Mouse (Mus musculus) MEL-GATA-1-ER (cell line): ENCODE results near the gene Gm21970.
A peak's percentile ranks its signal among the peaks of the same experiment; 100 is the strongest.

Experiments
- DNase-seq: peaks from one replicate; pipeline ENCODE4 v3.0.0-alpha.2; 2012; ENCODE audit warnings: low read depth; ENCODE audit errors: extremely low read depth

Gene Gm21970

DNA sequence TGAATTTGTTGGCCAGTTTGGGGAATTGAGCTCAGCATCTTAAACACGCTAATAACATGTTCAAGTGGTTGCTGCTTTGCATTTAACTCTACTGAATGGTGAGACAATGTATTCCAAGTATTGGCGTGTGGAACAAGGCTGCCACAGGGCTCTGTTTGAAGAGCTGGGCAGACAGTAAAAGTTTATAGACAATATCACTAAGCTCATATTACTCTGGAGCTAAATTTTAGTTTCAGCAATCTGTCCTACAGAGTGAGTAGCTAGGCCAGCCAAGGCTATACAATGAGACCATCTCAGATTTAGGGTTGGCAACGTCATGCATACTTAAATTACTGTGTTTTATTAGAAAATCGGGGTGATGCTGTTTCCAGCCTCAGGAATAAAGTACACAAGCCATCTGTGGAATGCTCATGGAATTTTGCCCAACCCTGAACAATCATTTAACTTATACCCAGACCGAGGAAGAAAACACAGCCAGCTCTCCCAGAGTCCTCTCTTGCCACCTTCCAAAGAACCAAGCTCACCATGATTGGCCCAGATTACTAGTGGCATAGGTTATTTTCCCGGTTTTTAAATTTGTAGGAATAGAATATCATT is 10.1 kb downstream of the Gm21970 start:
- no peak for DNase-seq

- no peak for DNase-seq
Observed at GRCm38 (mm10) chr16:91403784-91404183, 12.3 kb downstream of the Gm21970 start.

GRCm38 (mm10) chr16:91404187-91404586 is 12.7 kb downstream of the Gm21970 start:
- no peak for DNase-seq

- DNase-seq = no peak
Observed at GRCm38 (mm10) chr16:91404828-91405577, 13.5 kb downstream of the Gm21970 start.

GRCm38 (mm10) chr16:91405640-91406584 is 14.4 kb downstream of the Gm21970 start, which contains the start of gene Il10rb:
TSS of gene Il10rb (plus strand) at chr16:91406164.
- no peak for DNase-seq

- no peak for DNase-seq
Observed at GRCm38 (mm10) chr16:91406585-91407220, 15.2 kb downstream of the Gm21970 start.

GRCm38 (mm10) chr16:91413102-91413844 is 21.8 kb downstream of the Gm21970 start:
- no peak for DNase-seq

DNA sequence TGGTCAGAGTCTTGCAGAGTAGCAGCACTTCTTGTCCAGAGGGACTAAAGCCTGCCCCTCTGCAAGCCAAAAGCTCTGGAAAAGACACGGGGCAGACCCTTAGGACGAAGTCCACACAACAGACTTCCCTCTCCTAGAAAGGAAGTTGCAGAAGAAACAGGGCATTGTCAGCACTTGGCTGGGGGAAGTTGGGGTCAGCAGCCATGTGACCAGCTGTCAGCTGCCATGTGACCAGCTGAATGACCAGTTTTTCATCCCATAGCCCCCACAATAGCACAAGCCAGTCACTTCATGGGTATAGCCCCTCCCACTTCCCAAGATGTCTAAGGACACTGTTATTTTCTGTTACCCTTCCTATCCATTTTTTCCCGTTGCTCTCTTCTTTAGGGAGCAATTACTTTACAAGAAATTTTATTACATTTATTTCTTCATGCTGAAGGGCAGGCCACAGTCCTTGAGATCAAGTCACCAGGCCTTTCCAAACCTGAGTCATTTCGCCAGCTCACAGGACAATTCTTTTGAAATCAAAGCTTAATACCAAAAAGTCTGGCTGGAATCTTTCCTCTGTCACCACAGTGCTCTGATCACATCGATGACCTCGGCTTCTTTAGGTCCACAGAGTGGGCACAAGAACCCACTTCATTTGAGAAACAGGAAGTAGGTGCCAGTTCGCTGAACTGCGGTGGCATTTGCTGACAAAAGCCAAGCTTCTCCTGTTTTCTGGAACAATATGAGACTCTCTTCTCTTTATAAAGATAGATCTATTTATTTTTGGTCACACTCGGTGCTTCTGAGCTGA is 24.1 kb downstream of the Gm21970 start:
- no peak for DNase-seq

- DNase-seq = no peak
Observed at GRCm38 (mm10) chr16:91416357-91416756, 24.8 kb downstream of the Gm21970 start.

GRCm38 (mm10) chr16:91416938-91417337 is 25.4 kb downstream of the Gm21970 start:
- DNase-seq = no peak

GRCm38 (mm10) chr16:91418531-91418930 is 27.0 kb downstream of the Gm21970 start:
- DNase-seq = no peak

DNA sequence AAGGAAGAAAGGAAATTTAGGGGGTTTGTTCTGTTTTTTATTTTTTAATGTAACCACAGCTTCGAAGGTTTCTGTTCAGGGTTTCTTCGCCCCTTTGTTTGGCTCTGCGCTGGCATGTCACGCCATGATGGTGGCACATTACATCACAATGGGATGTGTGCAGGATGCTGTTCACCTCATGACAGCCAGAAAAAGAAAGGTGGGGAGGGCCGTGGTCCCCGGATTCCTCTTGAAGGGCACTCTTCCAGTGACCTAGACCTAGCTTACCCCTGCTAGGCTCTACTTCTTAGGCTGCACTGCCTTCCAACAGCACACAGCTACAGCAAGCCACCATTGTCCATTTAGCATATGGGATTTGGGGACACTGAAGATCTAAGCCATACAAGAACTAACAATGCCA is 34.3 kb downstream of the Gm21970 start:
- DNase-seq = no peak

GRCm38 (mm10) chr16:91426586-91426985 is 35.1 kb downstream of the Gm21970 start:
- DNase-seq = no peak

DNA sequence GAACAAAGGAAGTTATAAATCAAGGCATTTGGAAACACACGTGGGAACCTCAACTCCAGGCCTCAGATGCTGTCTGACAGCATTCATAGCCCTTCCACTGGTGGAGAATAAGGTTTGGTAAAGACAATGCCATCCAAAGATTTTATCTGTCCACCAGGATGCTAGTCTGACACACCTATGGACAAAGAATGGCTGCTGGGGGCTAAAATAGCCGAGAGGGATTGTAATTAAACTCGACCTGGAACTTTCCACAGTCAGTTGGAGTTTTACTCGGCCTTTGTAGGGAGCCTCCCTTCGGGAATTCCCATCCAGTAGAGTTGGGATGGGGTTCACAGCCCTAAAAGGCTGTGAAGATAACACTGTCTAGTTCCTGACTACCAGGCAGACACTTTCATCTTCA is 35.9 kb downstream of the Gm21970 start:
- DNase-seq = no peak

GRCm38 (mm10) chr16:91428259-91428865 is 36.8 kb downstream of the Gm21970 start:
- DNase-seq = no peak

GRCm38 (mm10) chr16:91432720-91433328 is 41.3 kb downstream of the Gm21970 start:
- no peak for DNase-seq

DNA sequence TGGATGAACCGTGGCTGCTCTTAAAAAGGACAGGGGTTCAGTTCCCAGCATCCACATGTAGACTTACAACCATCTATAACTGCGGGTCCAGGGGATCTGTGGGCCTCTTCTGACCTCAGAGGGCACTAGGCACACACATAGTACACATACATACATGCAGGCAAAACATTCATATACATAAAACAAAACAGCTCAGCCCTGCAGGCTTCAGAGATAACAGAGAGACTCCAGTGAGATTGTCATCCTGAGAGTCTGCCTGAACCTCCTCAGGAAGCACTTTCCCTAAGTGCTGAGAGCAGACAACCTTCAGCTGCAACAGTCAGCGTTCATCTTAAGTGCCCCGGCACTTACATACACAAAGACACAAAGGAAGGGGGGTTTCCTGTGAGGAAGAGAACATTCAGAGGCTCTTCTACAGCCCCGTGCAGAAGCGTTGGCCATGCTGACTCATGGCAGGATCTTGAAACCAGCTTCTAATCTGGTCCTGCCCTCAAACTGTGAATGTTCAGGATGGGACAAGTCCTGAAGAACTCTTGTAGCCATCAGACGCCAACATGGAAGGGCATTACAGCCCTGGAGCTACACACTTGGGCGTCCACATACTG is 41.9 kb downstream of the Gm21970 start:
- DNase-seq = no peak

- DNase-seq = no peak
Observed at GRCm38 (mm10) chr16:91434119-91434518, 42.6 kb downstream of the Gm21970 start.

GRCm38 (mm10) chr16:91438081-91438480 is 46.6 kb downstream of the Gm21970 start:
- peak; percentile 63 for DNase-seq
